Mouse (Mus musculus): ENCODE measurements at regions not wholly inside any gene's neighbourhood (a gene's known extent, or its start where the extent isn't known, plus 50 kb on each side); places are given as distances from the start of the nearest gene placed in this dataset.

DNA sequence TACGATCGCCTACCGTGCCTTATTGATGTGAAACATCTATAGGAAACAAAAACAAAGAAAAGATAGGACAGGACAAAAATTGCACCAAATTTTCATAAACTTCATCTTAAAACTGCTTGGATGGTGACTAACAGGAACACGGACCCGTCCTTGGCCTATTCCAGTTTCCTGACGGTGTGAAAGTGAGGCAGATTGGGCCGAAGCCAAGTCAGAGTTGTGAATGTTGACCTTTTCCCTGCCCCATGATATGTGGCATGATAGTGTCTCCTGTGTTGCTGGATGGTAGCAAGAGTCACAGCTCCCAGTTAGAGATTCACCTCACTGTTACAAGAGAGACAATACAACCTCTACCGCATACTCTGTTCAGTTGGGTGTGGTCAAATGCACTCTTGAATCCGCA is 195.8 kb downstream of the Pik3r1 start:
- TF ChIP-seq GATA1 (IDR thresholded peaks at IDR 0.05; ENCODE audit: low read length) (no peak), TAL1 (IDR thresholded peaks at IDR 0.05; ENCODE audit: low read length) (no peak)
